Mouse (Mus musculus) heart, adult 2 months (tissue): ENCODE data around the gene Ngdn. TPM values are rescaled to one million over a fixed set of nuclear protein-coding genes. Genes with fewer than 3 reads are reported as not detected.

Experiments used
- DNase-seq, 2 experiments: peaks; one replicate each; pipeline ENCODE4 v3.0.0; 2021
- H3K27ac ChIP-seq: fragments of 200-600 bp; 2 replicates; pipeline ENCODE4 v1.8.1; 2022
- H3K27me3 ChIP-seq: fragments of 200-500 bp; 2 replicates; pipeline ENCODE4 v1.6.1; 2012; ENCODE audit warnings: mild to moderate bottlenecking, low read length, inconsistent platforms, mixed read lengths; ENCODE audit not compliant: control insufficient read depth, insufficient read depth
- H3K36me3 ChIP-seq: fragments of 200-500 bp; 2 replicates; pipeline ENCODE4 v1.6.1; 2012; ENCODE audit warnings: low read length, inconsistent platforms; ENCODE audit not compliant: control insufficient read depth, insufficient read depth
- H3K4me1 ChIP-seq: fragments of 200-500 bp; 2 replicates; pipeline ENCODE4 v1.6.1; 2011; ENCODE audit warnings: low read length; ENCODE audit not compliant: control insufficient read depth, insufficient read depth
- H3K4me3 ChIP-seq: fragments of 200-600 bp; 2 replicates; pipeline ENCODE4 v1.8.1; 2022
- H3K79me2 ChIP-seq: fragments of 200-500 bp; replicated peaks from 2 replicates; pipeline ENCODE4 v1.6.1; 2012; ENCODE audit warnings: mild to moderate bottlenecking, inconsistent platforms, low read length, moderate library complexity, mixed read lengths; ENCODE audit not compliant: control insufficient read depth, insufficient read depth
- H3K9ac ChIP-seq: fragments of 200-500 bp; 2 replicates; pipeline ENCODE4 v1.6.1; 2012; ENCODE audit warnings: low read depth, mild to moderate bottlenecking, control low read depth, inconsistent platforms, low read length, mixed read lengths
- CTCF ChIP-seq: fragments of 200-600 bp; IDR thresholded peaks from 2 replicates; pipeline ENCODE4 v1.8.1; 2022; ENCODE audit warnings: antibody characterized with exemption, mild to moderate bottlenecking, moderate library complexity
- EP300 ChIP-seq: fragments of 200-500 bp; IDR thresholded peaks from 2 replicates; pipeline ENCODE4 v1.6.1; 2011; ENCODE audit warnings: low read depth, low read length, control low read depth; ENCODE audit not compliant: insufficient read depth
- POLR2A ChIP-seq: fragments of 200-500 bp; IDR thresholded peaks from 2 replicates; pipeline ENCODE4 v1.6.1; 2011; ENCODE audit warnings: mild to moderate bottlenecking, low read depth, low read length, control low read depth; ENCODE audit not compliant: insufficient read depth
- WGBS: fragments of 180-500 bp; shearing (Covaris S2); methylation state at CpG from one replicate; pipeline ENCODE4 v1.1.7; 2018; 5-methylcytosine and 5-hydroxymethylcytosine counted together
- intact Hi-C: fragments of 180-260 bp; cut with DNase I; formaldehyde crosslinking; loops from one replicate; pipeline ENCODE4 v1.15.1; 2025
- microRNA-seq, 2 experiments: library from miRNA; unstranded; fragments of <30 nt; microRNA quantifications; one replicate each; pipeline ENCODE4 v1.2.0; 2021
- polyA plus RNA-seq: library from polyadenylated mRNA; depleted of rRNA; stranded (reverse); fragments of >200 nt; gene quantifications from 2 replicates; pipeline ENCODE4 v1.2.3, GENCODE M21; 2012; rRNA removed
- total RNA-seq, 2 experiments: library from RNA; stranded (reverse); gene quantifications; 2 replicates each; pipeline ENCODE4 v1.2.3; 2021

Gene Ngdn
- total and polyA plus RNA-seq, 3 experiments: 10.1 to 28.9 (median 25.9) TPM

DNA sequence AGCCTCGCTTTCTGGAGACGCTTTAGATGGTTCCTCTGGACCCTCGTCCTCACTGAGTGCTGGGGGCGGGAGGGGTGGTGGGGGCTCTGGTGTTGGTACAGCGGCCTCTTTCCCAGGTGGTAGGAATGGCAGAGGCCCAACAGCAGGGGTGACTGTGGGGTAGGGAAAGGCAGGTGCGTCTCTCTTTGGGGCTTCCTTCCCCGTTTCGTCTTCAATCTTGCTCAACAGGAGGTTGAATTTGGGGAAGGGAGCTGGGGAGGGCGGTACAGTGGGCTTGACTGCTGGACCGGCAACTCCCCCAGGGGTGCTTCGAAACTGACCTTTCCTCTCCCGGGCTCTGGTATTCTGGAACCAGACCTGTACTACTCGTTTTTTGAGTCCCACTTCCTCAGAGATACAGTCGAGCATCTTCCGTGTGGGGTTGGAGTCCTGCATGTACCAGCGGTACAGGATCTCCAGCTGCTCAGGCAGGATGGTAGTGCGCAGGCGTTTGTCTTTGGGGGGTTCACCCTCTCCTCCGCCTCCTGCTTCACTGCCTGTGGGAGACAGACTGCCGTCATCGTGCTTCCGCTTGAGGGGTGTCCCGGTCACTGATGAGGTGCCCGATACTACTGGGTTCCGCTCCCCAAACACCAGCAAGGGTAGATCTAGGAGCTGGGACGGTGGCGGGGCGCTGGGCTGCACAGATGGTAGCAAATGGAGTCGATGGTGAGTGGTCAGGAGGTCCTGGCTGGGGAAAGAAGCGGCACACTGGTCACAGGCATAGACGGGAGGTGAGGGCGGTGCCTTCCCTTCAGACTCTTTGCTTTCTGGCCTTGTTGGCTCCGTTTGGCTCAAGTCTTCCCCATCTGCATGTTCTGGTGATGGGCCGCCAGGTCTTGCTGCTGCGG lies 49.5 kb downstream of the Ngdn start:
- Histone ChIP-seq H3K79me2 (no peaks in the 10 kb centered on the region), H3K27ac (no peak overlapping the region), H3K4me3 (no peak overlapping the region), H3K27me3 (peaks cover 2% of the 10 kb centered on the region; the same call in 1 of the 2 replicates), H3K36me3 (no peaks in the 10 kb centered on the region), H3K4me1 (no peaks in the 10 kb centered on the region), H3K9ac (no peak overlapping the region)
- DNase-seq: no peak
- no peak for TF ChIP-seq EP300
- no peak for TF ChIP-seq POLR2A
- no peak for TF ChIP-seq CTCF
- 78% methylated on average over 35 of the region's 35 CpGs for WGBS
- intact Hi-C loops: no loop called here

- Histone ChIP-seq H3K27ac (no peak overlapping the region), H3K79me2 (no peaks in the 10 kb centered on the region), H3K4me1 (no peaks in the 10 kb centered on the region), H3K36me3 (no peaks in the 10 kb centered on the region), H3K27me3 (peaks cover 2% of the 10 kb centered on the region; the same call in 1 of the 2 replicates), H3K9ac (no peak overlapping the region), H3K4me3 (no peak overlapping the region)
- no peak for DNase-seq
- intact Hi-C loops: no loop called here
- WGBS: 89% methylated on average over 13 of the region's 13 CpGs
- TF ChIP-seq POLR2A (no peak), EP300 (no peak), CTCF (no peak)
These were observed 50.1 kb downstream of the Ngdn start for GRCm38 (mm10) chr14:55065391-55065790.

DNA sequence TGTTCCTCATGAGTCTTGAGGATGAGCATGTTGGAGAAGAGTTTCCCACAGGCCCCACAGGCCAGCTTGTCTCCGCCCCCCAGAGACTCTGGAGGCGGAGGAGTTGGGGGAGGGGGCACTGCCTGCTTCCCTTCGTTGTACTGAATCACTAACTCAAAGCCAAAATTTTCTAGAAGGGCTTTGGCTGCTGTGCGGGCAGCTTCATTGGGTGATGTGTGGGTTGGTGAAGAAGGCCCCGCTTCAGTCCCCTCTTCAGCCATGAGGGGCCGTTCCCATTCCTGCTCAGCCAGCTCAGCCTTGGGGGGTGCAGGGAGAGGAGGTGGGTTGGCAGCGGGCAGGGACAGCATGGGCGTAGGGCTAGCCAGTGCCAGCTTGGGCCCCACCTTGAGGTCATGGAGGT lies 50.8 kb downstream of the Ngdn start:
- Histone ChIP-seq H3K79me2 (no peaks in the 10 kb centered on the region), H3K27ac (no peak overlapping the region), H3K9ac (no peak overlapping the region), H3K27me3 (peaks cover 2% of the 10 kb centered on the region; the same call in 1 of the 2 replicates), H3K4me1 (no peaks in the 10 kb centered on the region), H3K4me3 (no peak overlapping the region), H3K36me3 (no peaks in the 10 kb centered on the region)
- no peak for DNase-seq
- no peak for TF ChIP-seq EP300
- no peak for TF ChIP-seq POLR2A
- no peak for TF ChIP-seq CTCF
- intact Hi-C loops: no loop called here
- 84% methylated on average over 8 of the region's 8 CpGs for WGBS

DNA sequence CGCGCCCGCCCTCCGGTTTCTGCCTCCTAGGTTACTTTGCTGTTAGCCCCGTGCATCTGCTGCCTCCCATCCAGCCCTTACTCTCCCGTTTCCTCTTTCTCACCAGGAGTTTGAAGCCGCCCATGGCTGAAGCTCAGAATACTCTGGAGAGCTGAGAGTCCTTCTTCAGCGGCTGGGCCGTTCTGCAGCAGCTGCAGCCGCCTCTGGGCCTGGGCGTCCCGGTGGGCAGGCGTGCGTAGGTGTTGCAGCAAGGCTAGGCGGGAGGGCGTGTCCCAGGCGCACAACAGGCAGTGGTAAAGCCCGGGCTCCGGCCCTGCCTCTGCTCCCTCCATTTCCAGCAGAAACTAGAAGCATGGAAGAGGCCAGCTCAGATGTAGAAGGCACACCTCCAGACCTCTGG lies 56.5 kb downstream of the Ngdn start:
- DNase-seq: no peak
- H3K27me3 ChIP-seq: no peaks in the 10 kb centered on the region
- WGBS: 48% methylated on average over 19 of the region's 19 CpGs

More for the DNA sequence above, 56.5 kb downstream of the Ngdn start:
- Histone ChIP-seq H3K36me3 (no peaks in the 10 kb centered on the region), H3K4me3 (no peak overlapping the region), H3K79me2 (no peaks in the 10 kb centered on the region), H3K9ac (no peak overlapping the region), H3K4me1 (no peaks in the 10 kb centered on the region), H3K27ac (no peak overlapping the region)
- intact Hi-C loops: loop anchor here (10.0 kb wide), 1 partner anchor 227 kb away; no protein-coding TSS in a partner anchor
- no peak for TF ChIP-seq POLR2A
- no peak for TF ChIP-seq EP300
- TF ChIP-seq CTCF: no peak

Small RNA genes lying within 50 kb of the gene (microRNA-seq; reads per million reads assigned to microRNA genes)
- 34.8 to 114 reads per million in 2 experiments for gene Mir208b

Other genes starting within 250 kb of the Ngdn start
- gene Slc7a8, start 233.5 kb upstream of the Ngdn start, total RNA-seq: 1 to 10 TPM; 2.6 to 3.3 TPM
- 2.7 and 3.7 TPM in 2 replicates for gene Slc7a8, start 233.5 kb upstream of the Ngdn start, polyA plus RNA-seq
- not detected for gene Rnf212b, start 201.3 kb upstream of the Ngdn start, total RNA-seq
- 0.21 and 0.35 TPM in 2 replicates for gene Rnf212b, start 201.3 kb upstream of the Ngdn start, polyA plus RNA-seq
- 1 to 10 TPM; 4.1 to 7.2 TPM for gene Homez, start 144.5 kb upstream of the Ngdn start, total RNA-seq
- 2.6 and 3.1 TPM in 2 replicates for gene Homez, start 144.5 kb upstream of the Ngdn start, polyA plus RNA-seq
- 1 to 10 TPM; 2.8 to 3.4 TPM for gene Ppp1r3e, start 137.9 kb upstream of the Ngdn start, total RNA-seq
- gene Ppp1r3e, start 137.9 kb upstream of the Ngdn start, polyA plus RNA-seq: 4.8 and 4.9 TPM in 2 replicates
- gene Bcl2l2, start 132.1 kb upstream of the Ngdn start, total RNA-seq: 10 to 100 TPM; 42.4 to 45.0 TPM
- gene Bcl2l2, start 132.1 kb upstream of the Ngdn start, polyA plus RNA-seq: 29.2 and 44.4 TPM in 2 replicates
- 1 to 10 TPM; 3.2 to 6.1 TPM for gene Gm20521, start 132.0 kb upstream of the Ngdn start, total RNA-seq
- gene Gm20521, start 132.0 kb upstream of the Ngdn start, polyA plus RNA-seq: not detected in 2 replicates
- 10 to 100 TPM; 51.4 to 52.2 TPM for gene Pabpn1, start 123.0 kb upstream of the Ngdn start, total RNA-seq
- 66.2 and 91.7 TPM in 2 replicates for gene Pabpn1, start 123.0 kb upstream of the Ngdn start, polyA plus RNA-seq
- 1 to 10 TPM; 1.7 to 2.3 TPM for gene Slc22a17, start 102.3 kb upstream of the Ngdn start, total RNA-seq
- 13.0 and 13.8 TPM in 2 replicates for gene Slc22a17, start 102.3 kb upstream of the Ngdn start, polyA plus RNA-seq
- gene Efs, start 89.3 kb upstream of the Ngdn start, total RNA-seq: 1 to 10 TPM; 1.9 to 3.0 TPM
- gene Efs, start 89.3 kb upstream of the Ngdn start, polyA plus RNA-seq: 5.1 and 5.4 TPM in 2 replicates
- gene Il25, start 82.8 kb upstream of the Ngdn start, total RNA-seq: not detected
- not detected in 2 replicates for gene Il25, start 82.8 kb upstream of the Ngdn start, polyA plus RNA-seq
- under 1 TPM in 1 of 2 experiments, not detected in 1; 0.30 TPM for gene Cmtm5, start 79.2 kb upstream of the Ngdn start, total RNA-seq
- 1.8 and 2.9 TPM in 2 replicates for gene Cmtm5, start 79.2 kb upstream of the Ngdn start, polyA plus RNA-seq
- over 10,000 TPM; 19,033 to 21,149 TPM for gene Myh6, start 48.5 kb upstream of the Ngdn start, total RNA-seq
- gene Myh6, start 48.5 kb upstream of the Ngdn start, polyA plus RNA-seq: 6,249 and 7,266 TPM in 2 replicates
- gene Gm17428, start 38.5 kb upstream of the Ngdn start, total RNA-seq: not detected
- gene Gm17428, start 38.5 kb upstream of the Ngdn start, polyA plus RNA-seq: not detected in 2 replicates
- gene Myh7, start 20.8 kb upstream of the Ngdn start, total RNA-seq: 1,000 to 10,000 TPM; 1,935 to 2,240 TPM
- gene Myh7, start 20.8 kb upstream of the Ngdn start, polyA plus RNA-seq: 19.8 and 29.5 TPM in 2 replicates
- 1 to 10 TPM; 3.9 to 4.1 TPM for gene Zfhx2, start 76.9 kb downstream of the Ngdn start, total RNA-seq
- gene Zfhx2, start 76.9 kb downstream of the Ngdn start, polyA plus RNA-seq: 1.1 and 1.3 TPM in 2 replicates
- gene Thtpa, start 79.3 kb downstream of the Ngdn start, total RNA-seq: 10 to 100 TPM; 10.7 to 13.4 TPM
- 8.2 and 9.7 TPM in 2 replicates for gene Thtpa, start 79.3 kb downstream of the Ngdn start, polyA plus RNA-seq
- 1 to 10 TPM; 5.3 to 5.6 TPM for gene Ap1g2, start 91.1 kb downstream of the Ngdn start, total RNA-seq
- gene Ap1g2, start 91.1 kb downstream of the Ngdn start, polyA plus RNA-seq: 8.2 and 10.2 TPM in 2 replicates
- gene Jph4, start 101.5 kb downstream of the Ngdn start, total RNA-seq: under 1 TPM in 1 of 2 experiments, not detected in 1; 0.23 TPM
- 0.25 and 0.32 TPM in 2 replicates for gene Jph4, start 101.5 kb downstream of the Ngdn start, polyA plus RNA-seq
- not detected for gene Dhrs2, start 206.6 kb downstream of the Ngdn start, total RNA-seq
- gene Dhrs2, start 206.6 kb downstream of the Ngdn start, polyA plus RNA-seq: 0.27 TPM in 1 of 2 replicates, not detected in the other